Mouse (Mus musculus) left cerebral cortex, postnatal 36 days (tissue): ENCODE results near the gene Nemf. TPM values are rescaled to one million over a fixed set of nuclear protein-coding genes. Genes with fewer than 3 reads are reported as not detected.
A peak's percentile ranks its signal among the peaks of the same experiment; 100 is the strongest.
"Not testable (repeated sequence)": the region's sequence is repeated elsewhere in the genome, so short reads cannot be mapped to it uniquely, and the experiment has no call there.

Experiments
- DNase-seq, 2 experiments: peaks; one replicate each; pipeline ENCODE4 v3.0.0; 2021 to 2022; ENCODE audit warnings: low spot score in 2 of 2, mixed read lengths in 1 of 2
- intact Hi-C: fragments of 180-260 bp; cut with DNase I; formaldehyde crosslinking; loops from one replicate; pipeline ENCODE4 v1.15.1; 2025
- total RNA-seq, 2 experiments: library from RNA; stranded (reverse); gene quantifications; 2 replicates each; pipeline ENCODE4 v1.2.3; 2021

Gene Nemf
- 10 to 100 TPM; 35.9 to 53.2 TPM for total RNA-seq

DNA sequence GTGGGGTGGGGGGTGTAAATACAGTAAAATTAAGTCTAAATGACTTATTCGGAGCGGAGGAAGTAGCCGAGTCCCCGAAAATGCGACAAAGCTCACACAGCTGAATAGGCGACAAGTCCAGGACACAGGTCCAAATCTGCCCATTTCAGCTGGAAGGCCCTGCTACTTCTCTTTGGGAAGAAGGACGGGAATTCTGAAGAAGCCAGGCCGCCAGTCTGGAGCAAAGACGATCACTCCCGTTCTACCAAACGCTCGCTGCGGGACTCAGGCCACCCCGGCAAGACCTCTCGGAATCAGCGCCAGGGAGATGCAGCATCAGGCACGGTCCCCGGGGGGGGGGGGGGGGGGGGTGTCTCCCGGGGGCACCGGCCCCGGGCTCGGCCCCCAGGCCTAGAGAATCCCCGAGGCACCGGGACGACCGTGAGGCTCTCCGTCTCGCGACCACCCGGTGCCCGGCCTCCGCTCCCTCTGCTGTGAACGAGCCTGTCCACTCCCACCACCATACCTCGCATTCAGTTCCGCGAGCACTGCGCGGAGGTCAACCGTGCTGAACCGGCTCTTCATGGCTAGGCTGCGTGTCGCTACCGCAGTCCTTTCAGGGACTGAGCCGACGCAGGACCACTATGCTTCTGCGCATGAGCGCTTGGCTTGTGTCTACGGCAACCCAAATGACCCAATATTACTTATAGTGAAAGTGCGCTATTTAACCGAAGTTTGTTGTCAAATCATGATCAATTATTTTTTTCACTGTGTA lies at the start of gene Nemf:
TSS of gene Nemf (minus strand) at position 620 of the 754 bp plus-strand sequence.
- peak; percentile 90 for DNase-seq
- intact Hi-C loops = loop anchor here (5.0 kb wide), 1 partner anchor 326 kb away; the partner anchor contains the start of gene Sos2

- DNase-seq = no peak
- intact Hi-C loops = no loop called here
These were observed 45.7 kb upstream of the Nemf start for GRCm38 (mm10) chr12:69402594-69403167.

DNA sequence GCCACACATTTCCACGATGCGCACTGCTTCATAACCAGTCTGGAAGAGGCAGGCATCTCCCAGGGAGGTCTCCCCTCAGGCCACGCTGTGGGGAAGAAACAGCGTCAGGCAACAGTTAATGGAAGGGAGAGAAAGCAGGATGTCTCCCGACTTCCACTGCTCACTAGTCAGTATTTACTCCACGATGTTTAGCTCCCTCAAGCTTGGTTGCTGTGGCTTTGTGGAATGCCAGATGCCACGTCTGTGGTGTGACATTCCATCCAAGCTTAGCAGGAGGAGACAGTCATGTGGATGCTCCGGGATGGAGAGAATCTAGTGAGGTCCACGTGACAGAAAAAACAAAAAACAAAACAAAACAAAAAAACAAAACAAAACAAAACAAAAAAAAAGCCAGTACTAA lies 45.1 kb upstream of the Nemf start:
- intact Hi-C loops = no loop called here
- no peak for DNase-seq

GRCm38 (mm10) chr12:69400871-69401286 lies 43.9 kb upstream of the Nemf start:
- intact Hi-C loops = no loop called here
- DNase-seq = no peak

GRCm38 (mm10) chr12:69400367-69400766 lies 43.4 kb upstream of the Nemf start:
- DNase-seq = no peak
- intact Hi-C loops = no loop called here

- no peak for DNase-seq
- intact Hi-C loops = no loop called here
These were observed 37.5 kb upstream of the Nemf start for GRCm38 (mm10) chr12:69394456-69394855.

- intact Hi-C loops = no loop called here
- DNase-seq = no peak
These were observed 36.1 kb upstream of the Nemf start for GRCm38 (mm10) chr12:69393076-69393475.

DNA sequence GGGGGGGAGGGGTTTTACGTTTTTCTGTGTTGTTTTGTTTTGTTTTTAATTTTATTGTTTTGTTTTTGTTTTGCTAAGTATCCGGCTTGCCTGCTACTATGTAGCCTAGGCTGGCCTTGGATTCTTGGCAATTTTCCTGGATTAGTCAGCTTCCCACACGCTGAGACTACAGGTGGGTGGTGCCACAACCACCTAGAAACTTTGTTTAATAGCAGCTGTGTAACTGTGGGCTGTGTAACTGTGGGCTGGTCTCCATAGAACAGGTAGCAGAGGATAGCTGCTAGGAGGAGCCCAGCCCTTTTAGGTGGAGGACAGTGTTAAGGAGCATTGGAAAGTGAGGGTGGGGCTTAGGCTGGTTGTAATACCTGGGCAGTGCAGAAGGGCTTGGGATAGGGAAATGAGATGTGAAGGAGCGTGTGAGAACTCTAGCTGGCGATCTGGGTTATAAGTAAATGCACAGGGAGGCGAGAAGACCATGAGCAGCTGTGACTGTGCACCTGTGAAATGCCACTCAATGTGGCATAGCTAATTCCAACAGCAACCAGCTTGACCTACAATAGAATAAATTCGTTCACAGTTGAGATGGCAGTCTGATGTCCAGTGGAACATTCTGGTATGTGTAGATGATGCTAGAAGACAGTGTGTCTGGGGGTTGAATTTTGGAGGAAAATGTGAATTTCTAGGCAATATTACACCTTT lies 33.2 kb upstream of the Nemf start:
- intact Hi-C loops = no loop called here
- DNase-seq = no peak

DNA sequence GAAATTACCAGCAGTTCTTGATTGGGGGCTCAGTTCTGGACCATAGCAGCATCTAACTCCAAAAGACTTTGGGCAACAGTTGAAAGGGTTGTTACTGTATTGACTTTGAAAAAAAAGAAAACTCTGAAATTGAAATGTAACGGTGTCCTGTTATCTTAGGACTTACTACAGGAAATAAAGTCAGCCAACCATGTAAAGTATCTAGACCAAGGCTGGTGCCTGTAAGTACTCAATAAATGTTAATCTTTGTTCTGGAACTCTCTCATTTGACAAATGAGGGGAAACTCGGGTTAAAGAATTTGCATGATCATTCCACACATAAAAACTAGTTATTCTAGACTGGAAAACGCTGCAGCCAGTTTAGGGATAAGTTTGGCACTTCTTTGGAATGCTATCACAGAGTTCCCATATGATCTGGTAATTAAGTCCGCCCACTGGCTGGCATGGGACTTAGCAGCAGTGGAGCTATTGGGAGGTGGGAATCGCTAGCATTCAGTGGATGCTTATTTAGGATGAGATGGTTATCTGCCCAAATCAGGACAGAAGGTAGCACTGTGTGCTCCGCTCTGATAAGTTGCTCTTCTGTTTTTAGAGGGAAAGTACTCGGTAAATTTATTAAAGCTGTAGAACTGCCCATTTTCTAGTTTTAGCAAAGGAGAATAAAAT lies 32.4 kb upstream of the Nemf start:
- intact Hi-C loops = no loop called here
- no peak for DNase-seq

DNA sequence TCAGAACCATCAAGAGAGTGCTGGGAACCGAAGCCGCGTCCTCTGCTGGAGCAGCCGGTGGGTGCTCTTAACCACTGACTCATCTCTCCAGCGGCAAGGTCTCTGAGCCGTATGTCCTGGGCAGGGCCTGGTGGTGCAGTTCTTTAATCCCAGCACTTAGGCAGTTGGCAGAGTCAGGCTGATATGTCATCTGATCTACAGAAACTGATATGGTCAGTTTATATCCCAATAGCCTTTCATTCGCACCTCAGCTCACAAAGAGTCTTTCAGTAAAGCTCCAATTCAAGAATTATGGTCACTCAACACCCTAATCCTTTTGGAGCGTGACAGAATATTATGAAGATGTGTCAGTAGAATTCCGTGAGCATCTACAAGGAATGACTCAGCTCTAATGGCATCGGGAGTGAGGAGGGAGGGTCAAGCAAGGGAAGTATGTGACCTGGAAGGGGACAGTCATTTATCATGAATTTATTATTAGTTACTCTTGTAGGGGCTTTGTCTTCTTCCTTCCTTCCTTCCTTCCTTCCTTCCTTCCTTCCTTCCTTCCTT lies 31.4 kb upstream of the Nemf start:
- intact Hi-C loops = no loop called here
- no peak for DNase-seq

DNA sequence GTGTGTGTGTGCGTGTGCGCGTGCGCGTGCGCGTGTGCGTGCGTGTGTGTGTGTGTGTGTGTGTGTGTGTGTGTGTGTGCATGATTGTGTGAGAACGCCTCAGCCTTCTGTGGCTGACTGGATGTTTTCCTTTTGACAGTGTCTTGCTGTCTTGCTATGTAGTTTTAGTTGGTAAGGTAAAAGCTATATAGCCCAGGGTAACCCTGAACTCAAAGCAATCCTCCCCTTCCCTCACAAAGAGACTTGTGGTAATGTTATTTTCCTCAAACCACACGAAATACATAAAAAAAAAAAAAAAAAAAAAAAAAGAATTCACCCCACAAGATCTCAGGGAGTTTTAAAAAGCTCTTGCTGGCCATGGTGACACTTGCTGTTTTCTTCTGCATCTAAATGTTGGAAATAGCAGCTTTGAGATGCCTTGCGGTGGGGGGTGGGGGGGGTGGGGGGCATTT lies 29.3 kb upstream of the Nemf start:
- DNase-seq, intact Hi-C loops: not testable (repeated sequence)

GRCm38 (mm10) chr12:69385542-69386280 lies 28.7 kb upstream of the Nemf start:
- intact Hi-C loops = no loop called here
- no peak for DNase-seq

DNA sequence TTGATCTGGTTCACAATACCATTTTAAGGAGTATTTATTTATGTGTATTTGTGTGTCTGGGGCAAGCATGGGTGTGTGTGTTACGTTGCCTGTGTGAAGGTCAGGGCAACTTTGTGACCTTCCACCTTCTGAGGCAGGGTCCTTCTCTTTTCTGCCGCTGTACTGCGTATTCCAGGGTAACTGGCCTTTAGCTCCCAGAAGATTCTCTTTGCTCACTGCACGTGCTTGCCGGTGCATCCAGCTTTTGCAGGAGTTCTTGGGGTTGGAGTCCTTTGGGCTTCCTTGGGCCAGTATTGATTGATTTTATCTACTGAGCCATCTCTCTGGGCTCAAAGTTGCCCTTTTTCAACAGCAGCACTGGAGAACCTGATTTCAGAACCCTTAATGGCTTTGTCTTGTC lies 27.6 kb upstream of the Nemf start:
- intact Hi-C loops = no loop called here
- DNase-seq = no peak

GRCm38 (mm10) chr12:69382880-69383279 lies 25.9 kb upstream of the Nemf start:
- intact Hi-C loops = no loop called here
- DNase-seq = no peak

- no peak for DNase-seq
- intact Hi-C loops = no loop called here
These were observed 21.8 kb upstream of the Nemf start for GRCm38 (mm10) chr12:69378558-69379454.

DNA sequence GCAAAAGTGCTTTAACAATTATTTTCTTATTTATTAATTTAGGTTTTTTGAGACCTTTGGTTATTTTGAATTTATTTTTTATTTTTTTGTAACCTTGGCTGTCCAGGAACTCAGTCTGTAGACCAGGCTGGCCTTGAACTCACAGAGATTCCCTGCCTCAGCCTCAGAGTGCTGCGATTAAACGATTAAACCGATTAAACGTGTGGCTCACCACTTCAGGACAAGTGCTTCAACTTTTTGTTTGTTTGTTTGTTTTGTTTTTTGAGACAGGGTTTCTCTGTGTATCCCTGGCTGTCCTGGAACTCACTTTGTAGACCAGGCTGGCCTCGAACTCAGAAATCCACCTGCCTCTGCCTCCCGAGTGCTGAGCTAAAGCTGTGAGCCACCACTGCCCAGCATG lies 20.7 kb upstream of the Nemf start:
- DNase-seq, intact Hi-C loops: not testable (repeated sequence)

DNA sequence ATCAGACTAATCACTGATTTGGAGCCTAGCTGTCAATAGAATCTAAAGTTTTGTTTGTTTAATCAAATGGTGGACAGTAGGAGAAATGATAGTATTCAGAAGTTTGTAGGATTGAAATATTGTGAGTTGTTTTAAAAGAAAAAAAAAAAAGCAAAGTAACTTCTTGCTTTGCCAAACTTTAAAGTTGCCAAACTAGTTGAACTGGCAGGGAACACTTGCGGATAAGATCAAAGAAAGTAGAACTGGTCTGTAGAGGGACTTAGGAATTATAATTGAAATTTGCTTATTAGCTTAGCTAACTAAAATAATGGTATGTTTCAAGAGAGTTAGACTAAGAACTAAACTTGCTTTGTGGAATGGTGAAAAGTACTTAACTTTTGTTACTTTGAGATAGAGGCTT lies 20.2 kb upstream of the Nemf start:
- intact Hi-C loops = no loop called here
- no peak for DNase-seq

GRCm38 (mm10) chr12:69376132-69376531 lies 19.2 kb upstream of the Nemf start:
- DNase-seq = no peak
- intact Hi-C loops = no loop called here
